Mouse (Mus musculus): ENCODE results near the gene Tpsab1.

GRCm38 (mm10) chr17:25298094-25298493, 47.3 kb downstream of the Tpsab1 start, which contains the start of gene Prss34:
- no peak for TF ChIP-seq RAD21 (IDR thresholded peaks at IDR 0.05; ENCODE audit: low read depth, low read length)
- TF ChIP-seq HCFC1 (IDR thresholded peaks at IDR 0.05; ENCODE audit: low read depth, low read length): no peak
- no peak for TF ChIP-seq CTCF (IDR thresholded peaks at IDR 0.05 in 2 of 3, conservative IDR thresholded peaks at IDR 0.05 in 1 of 3; ENCODE audit: control insufficient read depth in 1 of 3, insufficient read depth in 1 of 3, low read depth in 2 of 3, low read length in 3 of 3, poor library complexity in 1 of 3, severe bottlenecking in 1 of 3)
- TF ChIP-seq NELFE (IDR thresholded peaks at IDR 0.05; ENCODE audit: low read depth, low read length): no peak
- TF ChIP-seq POLR2A (IDR thresholded peaks at IDR 0.05; ENCODE audit: control insufficient read depth in 1 of 2, insufficient read depth in 1 of 2, low read depth in 1 of 2, low read length in 2 of 2, poor library complexity in 1 of 2): no peak
- no peak for TF ChIP-seq EP300 (IDR thresholded peaks at IDR 0.05; ENCODE audit: low read depth in 1 of 2, low read length in 2 of 2)
- no peak for TF ChIP-seq MEF2A (IDR thresholded peaks at IDR 0.05; ENCODE audit: extremely low read depth, insufficient replicate concordance, low read depth, low read length, poor library complexity, severe bottlenecking)
